Mouse (Mus musculus) layer of hippocampus, adult 9-10 months (tissue): ENCODE data around the gene Grb14.
A peak's percentile ranks its signal among the peaks of the same experiment; 100 is the strongest.

Experiments used
- DNase-seq: peaks from one replicate; pipeline ENCODE4 v3.0.0; 2022; ENCODE audit warnings: low spot score

The Grb14 gene

DNA sequence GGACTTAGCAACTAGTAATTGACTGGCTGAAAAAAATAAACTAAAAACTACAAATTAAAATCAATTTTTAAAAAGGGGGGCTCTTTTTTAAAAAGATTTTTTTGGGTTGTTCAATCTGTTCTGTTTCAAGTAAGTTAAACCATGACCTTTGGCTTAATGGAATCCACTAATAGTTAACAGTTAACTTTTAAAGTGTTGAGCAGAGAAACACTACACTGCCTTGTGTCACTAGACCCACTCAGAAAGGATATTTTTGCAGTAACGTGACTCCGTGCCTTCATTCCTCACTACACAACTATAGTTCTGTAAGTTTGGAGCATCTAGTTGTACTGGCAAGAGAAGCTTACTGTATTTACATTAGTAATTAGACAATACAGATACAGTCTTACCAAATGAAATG lies 50.2 kb downstream of the Grb14 start:
- DNase-seq = no peak

- no peak for DNase-seq
Observed at GRCm38 (mm10) chr2:64973819-64974441, 50.9 kb downstream of the Grb14 start.

GRCm38 (mm10) chr2:64973125-64973524 lies 51.7 kb downstream of the Grb14 start:
- DNase-seq = no peak

DNA sequence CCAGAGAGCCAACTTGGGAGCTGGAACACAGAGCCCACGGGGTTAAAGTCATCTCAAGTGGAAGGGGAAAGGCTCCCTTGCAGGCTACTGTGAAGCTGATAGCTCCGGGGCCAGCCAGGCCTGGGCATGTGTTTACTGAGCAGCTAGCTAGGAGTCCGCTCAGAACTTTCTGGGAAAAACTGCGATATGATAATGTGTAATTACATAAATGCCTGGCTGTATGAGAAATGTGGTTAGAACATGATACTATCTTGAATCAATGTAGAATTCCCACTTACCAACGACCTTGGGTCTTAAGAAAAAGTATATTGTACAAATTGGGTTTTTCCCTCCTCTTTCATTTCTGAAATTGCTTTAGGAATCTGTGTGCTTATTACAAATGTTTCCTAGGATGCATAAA lies 53.0 kb downstream of the Grb14 start:
- DNase-seq = no peak

- DNase-seq = no peak
Observed at GRCm38 (mm10) chr2:64970992-64971391, 53.8 kb downstream of the Grb14 start.

DNA sequence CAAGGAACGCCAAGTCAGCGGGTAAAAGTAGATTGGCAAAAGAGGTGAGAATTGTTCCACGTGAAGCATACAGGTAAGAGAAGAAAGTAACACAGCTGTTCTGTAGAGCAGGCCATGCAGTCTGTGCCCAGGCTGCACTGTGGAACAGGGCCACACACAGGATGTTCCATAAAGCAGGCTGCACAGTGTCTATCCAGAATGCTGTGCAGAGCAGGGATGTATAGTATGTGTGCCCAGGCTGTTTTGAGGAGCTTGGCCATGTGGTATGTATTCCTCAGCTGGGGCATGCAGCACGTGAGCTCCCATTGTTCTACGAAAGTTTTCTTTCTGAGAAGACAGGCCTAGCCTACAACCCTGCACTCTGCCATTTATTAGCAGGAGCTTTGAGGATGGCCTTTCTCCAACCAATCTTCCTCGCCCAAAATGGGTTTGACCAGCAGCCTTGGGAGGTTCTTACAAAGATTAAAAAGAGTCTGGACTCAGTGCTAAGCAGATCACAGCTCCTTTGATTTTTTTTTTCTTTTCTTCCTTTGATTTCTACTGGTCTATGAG lies 57.8 kb downstream of the Grb14 start:
- DNase-seq = no peak

DNA sequence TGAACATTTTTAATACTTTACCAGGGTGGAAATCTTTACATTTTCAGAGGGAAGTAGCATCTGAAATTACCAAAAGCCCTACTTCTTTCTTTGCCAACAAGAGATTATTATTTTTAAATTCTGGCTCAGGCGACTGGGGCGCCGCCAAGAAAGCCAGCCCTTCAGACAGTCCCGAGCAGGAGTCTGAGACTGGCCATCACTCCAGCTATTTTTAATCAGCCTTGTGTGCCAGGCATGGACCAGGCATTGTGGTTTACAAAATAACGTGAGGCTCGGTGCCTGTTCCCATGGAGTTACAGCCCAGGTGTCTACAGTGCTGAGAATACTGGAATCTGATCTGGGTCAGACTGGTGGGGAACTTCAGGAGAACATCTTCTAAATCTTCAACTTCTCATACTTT lies 58.5 kb downstream of the Grb14 start:
- DNase-seq = no peak

GRCm38 (mm10) chr2:64965227-64965864 lies 59.4 kb downstream of the Grb14 start:
- peak; percentile 54 for DNase-seq

- DNase-seq = peak; percentile 25
Observed at GRCm38 (mm10) chr2:64962196-64962595, 62.6 kb downstream of the Grb14 start.

DNA sequence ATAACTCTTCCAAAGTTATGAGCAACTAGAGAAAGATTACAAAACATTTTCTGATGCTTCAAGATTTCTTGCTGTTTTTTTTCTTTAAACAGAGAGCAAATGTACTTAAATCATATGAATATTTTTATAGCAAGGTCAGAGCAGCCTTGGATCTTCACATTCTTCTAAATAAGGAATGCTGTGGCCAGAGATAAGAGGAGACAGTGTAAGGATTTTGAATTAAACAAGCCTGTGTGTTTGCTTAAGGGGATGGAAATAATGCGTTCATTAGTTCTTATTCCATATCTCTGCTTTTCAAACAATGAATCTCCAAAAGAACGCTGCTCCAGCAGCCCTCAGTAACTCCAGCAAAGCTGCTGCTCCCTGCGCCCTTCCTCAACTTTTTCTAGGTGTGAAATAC lies 63.4 kb downstream of the Grb14 start:
- DNase-seq = no peak

- DNase-seq = no peak
Observed at GRCm38 (mm10) chr2:64959657-64960056, 65.1 kb downstream of the Grb14 start.

DNA sequence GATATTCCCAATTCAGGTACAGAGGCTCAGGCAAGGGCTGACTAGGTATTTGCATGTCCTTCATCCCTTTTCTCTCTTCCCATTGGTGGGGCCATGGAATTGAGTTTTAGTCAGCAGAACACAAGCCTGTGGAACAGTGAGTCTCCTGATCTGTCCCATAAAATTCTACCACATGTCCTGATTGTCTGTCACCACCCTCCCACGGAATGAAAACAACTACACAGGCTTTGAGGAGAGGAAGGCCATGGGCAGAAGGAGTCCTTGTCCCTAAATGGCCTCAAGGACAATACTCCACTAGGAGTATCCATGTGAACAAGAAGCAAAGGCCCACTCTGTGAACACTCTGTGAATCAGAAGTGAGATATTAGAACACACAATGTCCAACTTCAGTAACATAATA lies 69.3 kb downstream of the Grb14 start:
- DNase-seq = no peak

GRCm38 (mm10) chr2:64949210-64949609 lies 75.6 kb downstream of the Grb14 start:
- no peak for DNase-seq

DNA sequence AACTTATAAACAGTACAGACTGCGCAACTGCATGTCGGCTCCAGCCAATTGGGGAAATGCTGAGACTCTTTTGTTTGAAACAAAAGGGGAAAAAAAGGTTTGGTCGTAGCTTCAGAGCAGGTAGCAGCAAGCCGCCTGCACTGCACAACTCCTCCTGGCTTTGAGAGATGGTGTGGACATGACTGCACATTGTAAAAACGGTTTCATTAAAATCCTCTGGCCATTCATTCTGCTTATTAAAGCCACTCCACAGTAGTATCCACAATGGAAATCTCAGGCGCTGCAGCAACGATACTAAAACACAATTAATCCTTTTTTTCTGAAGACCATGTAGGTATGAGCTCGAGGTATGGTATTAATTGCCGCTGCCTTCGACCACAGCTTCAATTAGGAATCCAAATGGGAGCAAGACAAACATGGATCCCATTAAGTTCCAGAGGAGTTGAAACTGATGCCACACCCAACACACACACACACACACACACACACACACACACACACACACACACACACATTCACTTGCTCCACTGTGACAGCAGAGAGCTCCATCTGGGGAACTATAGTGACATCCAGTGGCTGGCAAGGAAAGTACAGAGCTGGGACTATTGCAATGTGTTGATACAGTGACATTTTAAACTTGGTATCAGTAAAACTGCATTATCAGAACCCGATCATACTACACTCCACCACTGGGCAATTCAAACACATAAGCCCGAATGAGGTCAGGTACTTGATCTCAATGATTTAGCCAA lies 76.2 kb downstream of the Grb14 start:
- peak; percentile 35 for DNase-seq

DNA sequence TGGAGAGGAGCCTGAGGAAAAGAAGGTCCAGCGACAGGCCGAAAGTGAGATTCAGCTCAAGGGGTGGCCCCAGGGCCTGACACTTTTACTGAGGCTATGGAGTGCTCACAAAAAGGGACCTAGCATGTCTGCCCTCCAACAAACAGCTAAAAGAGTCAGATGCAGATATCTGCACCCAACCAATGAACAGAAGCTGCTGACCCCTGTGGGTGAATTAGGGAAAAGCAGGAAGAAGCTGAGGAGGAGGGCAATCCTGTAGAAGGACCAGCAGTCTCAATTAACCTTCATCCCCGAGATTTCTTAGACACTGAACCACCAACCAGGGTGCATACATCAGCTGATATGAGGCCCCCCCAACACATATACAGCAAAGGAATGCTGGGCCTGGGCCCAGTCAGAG lies 77.3 kb downstream of the Grb14 start:
- DNase-seq = no peak

DNA sequence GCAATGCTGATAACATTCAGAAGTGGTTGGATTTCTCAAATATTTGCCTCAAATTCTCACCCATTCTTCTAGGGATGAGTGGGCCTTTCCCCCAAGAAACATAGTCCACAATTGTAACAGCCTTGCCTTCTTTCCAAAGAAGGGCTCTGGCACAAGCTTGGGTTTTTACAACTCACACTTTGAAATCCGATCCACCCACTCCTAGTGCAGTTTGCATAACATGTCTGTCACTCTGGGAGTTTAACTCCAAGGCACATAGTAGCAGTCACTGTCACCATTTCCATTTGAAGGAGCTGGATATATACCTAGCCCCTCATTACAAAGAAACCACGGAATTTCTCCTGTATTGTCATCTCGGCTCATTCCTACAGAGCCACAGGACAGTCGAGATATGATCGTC lies 103.9 kb downstream of the Grb14 start:
- no peak for DNase-seq

DNA sequence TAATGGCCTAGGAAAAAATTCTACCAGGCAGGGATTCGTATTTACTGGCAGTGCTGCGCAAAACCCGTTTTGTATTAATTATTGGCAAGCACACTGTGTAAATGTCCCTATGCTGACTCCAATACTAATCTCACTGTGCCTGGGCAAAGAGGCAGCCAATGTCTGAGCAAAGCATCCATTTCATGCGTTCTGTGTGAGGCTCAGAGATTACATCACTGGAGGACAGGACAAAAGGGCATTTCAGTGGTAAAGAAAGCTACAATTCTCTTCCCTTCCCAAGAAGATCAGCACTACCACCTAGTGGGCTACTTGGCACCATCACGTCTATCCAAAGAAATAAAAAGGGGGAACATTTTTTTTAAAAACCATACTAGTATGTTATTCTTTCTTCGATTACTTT lies 109.3 kb downstream of the Grb14 start:
- peak; percentile 41 for DNase-seq

GRCm38 (mm10) chr2:64904877-64905276 lies 119.9 kb downstream of the Grb14 start:
- no peak for DNase-seq

- DNase-seq = no peak
Observed at GRCm38 (mm10) chr2:64897844-64898243, 126.9 kb downstream of the Grb14 start.

GRCm38 (mm10) chr2:64893233-64893632 lies 131.6 kb downstream of the Grb14 start:
- DNase-seq = no peak

GRCm38 (mm10) chr2:64887098-64887757 lies 137.6 kb downstream of the Grb14 start:
- DNase-seq = no peak

DNA sequence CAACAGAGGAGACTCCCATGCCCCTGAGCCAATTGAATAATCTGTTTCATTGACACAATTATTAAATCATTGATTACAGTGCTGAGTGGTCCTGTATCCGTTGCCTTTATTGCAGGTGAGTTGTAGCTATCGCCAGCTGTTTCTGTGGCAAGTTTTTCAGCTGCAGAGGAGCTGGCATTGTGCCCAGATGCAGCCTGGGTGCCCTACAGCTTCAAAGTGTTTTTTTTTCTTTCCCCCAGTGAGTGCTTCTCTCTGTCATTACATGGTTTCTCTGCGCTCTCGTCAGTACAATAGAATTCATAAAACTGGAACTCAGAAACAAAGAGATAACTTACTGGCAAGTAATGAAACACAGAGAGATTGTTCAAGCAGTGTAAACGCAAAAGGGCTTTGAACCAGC lies 139.1 kb downstream of the Grb14 start:
- DNase-seq = no peak

DNA sequence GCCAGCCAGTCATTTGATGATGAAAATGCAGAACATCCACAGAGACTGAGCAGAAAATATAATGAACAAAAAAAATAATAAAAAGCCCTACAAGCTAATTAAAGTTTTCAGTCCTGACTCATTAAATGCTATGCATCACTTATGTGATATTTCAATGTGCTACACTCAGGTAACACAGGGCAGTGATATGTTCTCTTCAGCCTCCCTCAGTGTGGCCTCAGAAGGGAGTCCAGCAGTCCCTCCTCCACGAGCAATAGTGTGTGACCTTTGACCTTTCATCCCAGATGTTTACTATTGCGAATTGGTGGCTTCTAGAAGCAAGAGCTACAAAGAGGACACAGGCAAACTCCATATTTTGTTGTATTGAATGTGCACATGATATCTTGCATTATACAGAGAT lies 146.5 kb downstream of the Grb14 start:
- no peak for DNase-seq
